Comparison of ENCODE assay signal across 31 mouse cellular contexts in the genomic region with DNA sequence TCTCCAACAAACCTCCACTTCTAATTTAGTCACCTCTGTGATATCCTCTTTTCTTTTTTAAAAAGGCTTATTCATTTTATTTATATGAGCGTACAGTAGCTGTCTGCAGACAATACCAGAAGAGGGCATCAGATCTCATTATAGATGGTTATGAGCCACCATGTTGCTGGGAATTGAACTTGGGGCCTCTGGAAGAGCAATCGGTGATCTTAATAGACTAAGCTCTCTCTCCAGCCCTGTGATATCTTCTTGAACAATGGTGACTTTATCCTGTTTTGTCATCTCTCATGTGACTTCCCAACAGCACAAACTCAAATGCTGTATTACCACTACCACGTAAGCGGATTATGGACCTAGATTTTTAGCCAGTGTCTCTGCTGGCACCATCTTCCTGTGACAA.
"Had no signal": no experiment of that assay in that cellular context is flagged by ENCODE, and none has a peak within 500 bp of the region (broad histone marks: within the 10 kb centered on the region; RNA-seq: fewer than 3 reads in every experiment).

No protein-coding gene starts in this region.

- H3K4me3 ChIP-seq: limb, embryonic 10.5 days; limb, embryonic 12.5 days; limb, embryonic 13.5 days; limb, embryonic 15.5 days; liver, embryonic 12.5 days; liver, embryonic 13.5 days; liver, embryonic 15.5 days; lung, embryonic 15.5 days; megakaryocyte, embryonic 14.5 days; midbrain, embryonic 12.5 days; midbrain, embryonic 13.5 days; midbrain, embryonic 15.5 days; myocyte; neural tube, embryonic 12.5 days; neural tube, embryonic 13.5 days had no signal

- H3K9me3 ChIP-seq: limb, embryonic 10.5 days; limb, embryonic 12.5 days; limb, embryonic 13.5 days; limb, embryonic 15.5 days; liver, embryonic 12.5 days; liver, embryonic 13.5 days; liver, embryonic 15.5 days; lung, embryonic 15.5 days; midbrain, embryonic 12.5 days; midbrain, embryonic 13.5 days; midbrain, embryonic 15.5 days; neural tube, embryonic 12.5 days; neural tube, embryonic 13.5 days had no signal

- DNase-seq: left cerebral cortex, postnatal 4 days; liver; liver, embryonic 13.5 days; liver, postnatal 0 days; lung, adult 18-20 months; lung, adult 2 months; lung, embryonic 14.5 days; lung, postnatal 10 days; lung, postnatal 14 days; lung, postnatal 36 days; lung, postnatal 4 days; midbrain, embryonic 14.5 days had no signal

- H3K4me2 ChIP-seq: limb, embryonic 12.5 days; limb, embryonic 13.5 days; limb, embryonic 15.5 days; liver, embryonic 11.5 days; liver, embryonic 12.5 days; liver, embryonic 13.5 days; liver, embryonic 15.5 days; lung, embryonic 14.5 days; lung, embryonic 15.5 days; midbrain, embryonic 12.5 days; midbrain, embryonic 13.5 days; midbrain, embryonic 15.5 days; neural tube, embryonic 12.5 days; neural tube, embryonic 13.5 days had no signal

- H3K9ac ChIP-seq: limb, embryonic 12.5 days; limb, embryonic 13.5 days; limb, embryonic 15.5 days; liver, embryonic 12.5 days; liver, embryonic 13.5 days; liver, embryonic 14.5 days; liver, embryonic 15.5 days; liver, postnatal 0 days; lung, embryonic 14.5 days; lung, embryonic 15.5 days; midbrain, embryonic 12.5 days; midbrain, embryonic 13.5 days; midbrain, embryonic 15.5 days; neural tube, embryonic 12.5 days; neural tube, embryonic 13.5 days had no signal

- H3K36me3 ChIP-seq: limb, embryonic 10.5 days; limb, embryonic 12.5 days; limb, embryonic 13.5 days; limb, embryonic 15.5 days; liver, embryonic 12.5 days; liver, embryonic 13.5 days; liver, embryonic 15.5 days; lung, embryonic 15.5 days; midbrain, embryonic 12.5 days; midbrain, embryonic 13.5 days; midbrain, embryonic 15.5 days; neural tube, embryonic 12.5 days; neural tube, embryonic 13.5 days had no signal

- H3K27me3 ChIP-seq: midbrain, embryonic 15.5 days; neural tube, embryonic 12.5 days had no signal

- H3K4me1 ChIP-seq: liver, embryonic 13.5 days; megakaryocyte, embryonic 14.5 days had no signal

- H3K27ac ChIP-seq: limb, embryonic 12.5 days; limb, embryonic 13.5 days; limb, embryonic 15.5 days; liver, embryonic 12.5 days; liver, embryonic 13.5 days; liver, embryonic 14.5 days; liver, embryonic 15.5 days; lung, embryonic 15.5 days; macrophage; midbrain, embryonic 15.5 days; neural tube, embryonic 12.5 days; neural tube, embryonic 13.5 days had no signal

- ATAC-seq: liver, embryonic 12.5 days; liver, postnatal 0 days; lung, postnatal 0 days; midbrain, embryonic 13.5 days; midbrain, embryonic 15.5 days; midbrain, embryonic 16.5 days had no signal
